Mouse (Mus musculus) right cerebral cortex, adult 2 months (tissue): ENCODE measurements around the gene Ranbp9.

Experiments used
- DNase-seq, 2 experiments: peaks; one replicate each; pipeline ENCODE4 v3.0.0; 2021 to 2022; ENCODE audit warnings: low spot score in 2 of 2

Ranbp9 gene

DNA sequence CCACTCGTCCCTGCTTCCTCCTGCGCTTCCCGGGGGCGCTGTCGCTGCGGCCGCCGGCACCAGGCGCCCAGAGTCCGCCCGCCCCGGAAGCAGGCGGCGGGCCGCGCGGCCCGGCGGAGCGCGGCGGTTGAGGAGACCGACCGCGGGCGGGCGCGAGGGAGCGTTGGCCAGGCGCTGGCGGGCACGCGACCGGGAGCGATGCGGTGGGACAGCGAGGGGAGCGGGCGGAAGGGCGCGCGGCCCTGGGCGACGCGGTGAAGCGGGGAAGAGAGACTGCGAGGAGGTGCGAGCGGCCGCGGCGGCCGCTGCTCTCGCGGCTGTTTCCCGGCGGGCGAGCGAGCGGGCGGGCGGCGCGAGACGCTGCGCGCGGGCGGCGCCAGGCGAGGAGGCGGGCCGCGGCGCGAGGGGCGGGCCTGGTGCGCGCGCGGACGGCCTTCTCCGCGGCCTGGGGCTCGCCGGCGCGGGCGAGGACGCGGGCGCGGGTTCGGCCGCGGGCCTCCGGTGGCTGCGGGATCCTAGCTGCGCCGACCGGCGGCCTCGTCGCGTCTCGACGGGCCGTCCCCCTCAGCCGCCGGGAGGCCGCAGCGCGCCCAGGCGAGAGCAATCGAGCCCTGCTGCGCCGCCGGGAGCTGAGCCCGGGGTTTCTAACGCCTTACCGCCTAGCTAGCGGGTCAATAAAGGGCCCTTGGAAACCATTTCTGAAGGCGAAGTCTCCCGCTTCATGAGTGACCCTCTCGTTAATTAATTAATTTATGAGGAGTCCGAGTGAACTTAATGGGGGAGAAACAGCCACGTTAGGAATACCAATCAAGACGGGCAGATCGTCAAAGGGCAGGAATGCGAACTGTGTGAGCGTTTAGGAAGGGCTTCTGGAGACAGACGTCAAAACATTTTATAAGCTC is at the start of gene Ranbp9:
Gene Ranbp9 (minus strand): TSS at position 326 of the 902 bp plus-strand sequence.
- DNase-seq: peak; percentile 58 to 71

DNA sequence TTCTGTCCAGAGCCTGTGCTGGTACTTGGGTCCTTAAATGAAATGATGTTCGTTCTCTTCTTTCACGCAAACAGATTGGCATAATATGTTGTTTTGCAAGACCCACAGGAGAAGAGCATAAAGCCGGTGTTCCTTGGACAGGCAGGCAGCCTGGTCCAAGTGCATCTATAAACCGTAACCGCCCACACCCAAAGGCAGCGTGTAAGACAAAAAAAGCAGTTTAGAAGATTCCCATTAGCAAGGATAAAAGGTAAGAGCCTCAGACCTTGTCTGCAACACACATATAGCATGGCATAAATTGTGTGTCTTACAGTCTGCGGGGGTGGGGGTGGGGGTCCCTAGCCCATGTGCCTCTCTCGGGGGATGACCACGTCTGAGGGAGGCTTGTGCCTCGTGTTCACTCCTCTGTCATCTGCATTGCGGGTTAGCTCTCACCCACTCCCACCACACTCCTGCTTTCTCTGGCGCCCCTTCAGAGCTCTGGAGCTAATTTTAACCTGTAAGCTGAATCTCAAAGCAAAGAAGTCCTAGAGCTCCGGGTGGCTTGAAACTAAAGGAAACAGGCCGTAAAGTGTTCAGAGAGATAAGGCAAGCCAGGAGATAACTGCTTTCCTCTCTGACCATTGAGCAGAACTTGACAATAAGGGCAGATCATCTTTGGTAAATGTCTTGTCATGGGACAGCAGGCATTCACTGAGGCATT is 49.2 kb upstream of the Ranbp9 start:
- peak; percentile 69 to 78 for DNase-seq

DNA sequence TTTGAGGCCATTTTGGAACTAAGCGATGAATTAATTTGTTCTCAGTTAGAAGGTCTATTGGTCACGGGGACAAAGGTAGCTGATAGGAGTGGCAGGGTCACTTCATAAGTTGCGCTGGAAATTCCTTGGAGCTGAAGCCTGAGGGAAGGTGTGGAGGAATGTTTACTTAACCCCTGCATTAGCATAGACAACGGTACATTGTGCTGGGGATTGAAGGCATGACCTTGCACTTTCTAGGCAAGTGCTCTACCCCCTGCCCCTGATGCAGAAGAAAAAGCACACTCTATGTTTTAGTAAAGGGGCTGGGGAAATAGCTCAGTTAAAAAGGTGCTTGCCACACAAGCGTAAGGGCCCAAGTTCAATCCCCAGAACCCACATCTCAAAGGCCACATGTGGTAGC is 45.2 kb upstream of the Ranbp9 start:
- DNase-seq: no peak

DNA sequence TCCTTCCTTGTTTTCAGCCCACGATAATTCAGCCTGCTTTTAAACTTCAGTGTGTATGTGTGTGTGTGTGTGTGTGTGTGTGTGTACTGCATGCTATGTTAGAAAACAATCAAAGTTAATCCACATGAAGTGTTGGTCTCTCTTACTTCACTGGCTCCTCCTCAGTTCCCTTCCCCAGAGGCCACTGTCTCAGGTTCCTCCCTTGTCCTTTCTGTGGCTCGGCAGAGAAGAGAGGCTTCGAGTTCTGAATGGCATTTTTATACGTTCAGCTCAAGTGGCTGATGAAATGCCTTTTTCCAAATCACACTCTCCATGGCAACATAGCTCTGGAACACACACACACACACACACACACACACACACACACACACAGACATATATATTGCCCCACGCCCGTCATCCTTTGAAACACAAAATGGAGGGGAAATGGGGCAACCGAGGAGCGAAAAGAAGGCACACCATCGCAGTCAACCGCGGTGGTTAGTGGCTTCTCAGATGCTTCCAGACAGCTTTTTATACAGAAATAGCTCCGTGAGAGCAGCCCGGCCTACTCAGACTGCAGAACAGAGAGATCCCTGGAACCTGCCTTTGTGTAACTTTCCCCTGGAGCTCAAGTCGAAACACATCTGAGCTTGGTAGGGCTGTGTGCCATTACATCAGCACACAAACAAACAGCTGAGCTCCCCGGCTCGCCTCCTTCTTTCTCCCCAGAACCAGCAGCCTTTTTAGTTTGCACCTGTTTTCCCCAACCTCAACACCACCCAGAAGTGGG is 44.5 kb upstream of the Ranbp9 start:
- peak; percentile 66 to 75 for DNase-seq

DNA sequence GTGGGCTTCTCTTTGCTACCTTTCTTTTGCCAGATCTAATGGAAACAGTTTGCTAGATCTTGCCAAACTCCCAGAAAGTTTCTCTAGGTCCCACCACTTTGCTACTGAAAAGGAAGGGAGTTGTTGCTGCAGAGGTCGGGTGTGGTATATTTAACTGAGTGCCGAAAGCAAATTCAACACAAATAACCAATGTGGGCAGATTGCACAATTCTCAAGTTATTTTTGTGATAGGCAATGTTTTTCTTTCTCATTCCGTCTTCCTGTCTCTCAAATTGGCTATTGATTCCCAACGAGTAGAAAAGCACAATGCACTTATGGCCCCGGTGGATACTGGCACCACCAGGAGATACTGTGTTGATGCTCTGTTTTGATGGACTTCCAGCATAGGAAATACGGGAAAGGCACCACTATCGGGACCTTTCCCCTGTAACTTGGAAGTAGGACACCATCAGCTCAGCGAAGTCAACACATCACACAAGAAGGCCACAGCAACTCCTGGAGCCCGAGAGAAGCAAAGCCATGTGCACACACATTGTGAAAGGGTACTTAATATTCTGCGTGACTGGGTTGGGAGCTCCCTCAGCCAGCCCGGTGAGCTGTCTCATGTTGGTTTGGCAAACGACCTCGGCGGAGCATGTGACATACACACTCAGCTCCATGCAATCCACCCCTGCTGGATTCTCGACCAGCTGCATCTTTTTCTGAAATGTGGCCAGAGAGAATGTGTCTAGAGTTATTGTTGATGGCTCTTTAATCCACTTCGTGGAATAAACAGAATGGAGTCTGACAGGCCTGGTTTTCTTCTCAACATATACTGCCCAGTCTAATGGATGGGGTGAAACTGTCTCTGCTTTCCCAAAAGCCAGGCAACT is 43.6 kb upstream of the Ranbp9 start:
- no peak for DNase-seq

DNA sequence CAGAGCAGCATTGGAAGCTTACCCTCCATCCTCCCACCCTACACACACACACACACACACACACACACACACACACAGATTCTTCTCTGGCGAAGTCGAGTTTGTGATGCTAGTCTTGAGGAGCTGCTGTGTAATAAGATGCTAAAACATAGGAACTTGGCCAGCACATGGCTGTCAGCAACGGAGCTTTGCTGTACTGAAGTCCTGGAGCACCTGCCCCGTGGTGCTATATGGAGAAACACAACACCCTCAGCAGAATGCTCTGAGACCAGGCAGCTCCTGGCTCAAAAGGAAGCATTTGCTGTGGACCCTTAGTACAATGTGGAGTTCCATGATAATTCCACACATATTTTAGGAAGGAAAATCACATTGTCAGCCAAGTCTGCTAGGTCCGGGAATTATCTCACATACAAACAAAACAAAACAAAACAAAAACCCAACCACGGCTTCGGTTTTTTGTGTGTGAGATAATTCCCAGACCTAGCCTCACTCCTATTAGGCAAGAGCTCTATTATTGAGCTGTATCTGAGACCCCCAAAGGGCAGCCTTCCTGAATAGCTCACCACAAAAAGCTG is 42.9 kb upstream of the Ranbp9 start:
- DNase-seq: no peak

DNA sequence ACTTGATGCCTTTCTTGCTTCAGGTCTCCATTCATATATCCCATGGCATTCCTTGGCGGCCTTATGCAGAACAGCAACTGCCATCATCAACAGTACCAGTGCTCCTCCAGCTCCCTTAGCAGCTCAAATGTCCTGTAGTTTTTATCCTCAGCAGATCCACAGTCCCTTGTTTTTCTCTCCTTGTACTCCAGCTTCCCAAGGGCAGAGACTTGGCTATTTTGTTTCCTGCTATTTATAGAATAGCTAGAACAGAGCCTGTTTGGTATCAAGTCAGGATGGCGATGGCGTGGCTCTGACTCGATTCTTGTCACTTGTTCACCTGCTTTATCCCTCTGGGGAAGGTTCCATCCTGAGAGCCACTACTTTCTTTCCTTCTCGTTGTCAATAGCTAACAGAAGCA is 40.9 kb upstream of the Ranbp9 start:
- no peak for DNase-seq

DNA sequence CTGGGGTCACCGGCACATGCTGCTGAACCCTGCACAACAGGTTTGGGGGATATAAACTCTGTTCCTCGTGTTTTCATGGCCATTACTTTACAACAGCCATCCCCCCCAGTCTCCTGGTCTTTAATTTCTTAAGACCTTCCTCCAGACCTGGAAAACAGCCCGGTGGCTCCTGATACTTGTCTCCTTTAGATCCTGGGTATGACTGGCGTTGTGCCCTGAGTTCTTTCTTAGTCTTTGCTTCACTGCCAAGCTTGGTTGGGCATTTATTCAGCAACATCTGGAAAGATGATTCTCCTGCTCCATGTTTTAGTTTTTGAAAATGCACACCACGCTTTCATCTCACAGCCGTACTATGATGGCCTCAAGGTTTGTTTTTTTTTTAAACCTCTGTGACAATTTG is 38.2 kb upstream of the Ranbp9 start:
- DNase-seq: no peak

DNA sequence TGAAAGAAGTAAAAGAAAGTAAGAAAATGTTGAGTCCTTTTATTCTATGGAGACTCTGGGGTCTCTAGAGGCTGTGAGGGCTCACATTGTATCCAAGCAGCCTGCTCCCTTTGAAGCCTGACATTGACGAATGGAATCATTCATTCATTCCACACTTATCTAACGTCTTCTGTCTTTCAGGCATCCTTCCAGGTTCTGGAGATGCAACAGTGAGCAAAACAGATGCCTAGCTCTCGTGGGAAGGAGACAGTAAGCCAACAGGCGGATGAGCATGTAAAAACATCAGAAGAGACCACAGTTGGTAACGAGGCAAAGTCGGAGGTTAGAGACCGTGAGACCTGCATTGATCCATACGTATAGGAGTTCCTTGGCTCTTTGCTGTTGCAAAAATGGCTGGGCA is 36.3 kb upstream of the Ranbp9 start:
- no peak for DNase-seq

DNA sequence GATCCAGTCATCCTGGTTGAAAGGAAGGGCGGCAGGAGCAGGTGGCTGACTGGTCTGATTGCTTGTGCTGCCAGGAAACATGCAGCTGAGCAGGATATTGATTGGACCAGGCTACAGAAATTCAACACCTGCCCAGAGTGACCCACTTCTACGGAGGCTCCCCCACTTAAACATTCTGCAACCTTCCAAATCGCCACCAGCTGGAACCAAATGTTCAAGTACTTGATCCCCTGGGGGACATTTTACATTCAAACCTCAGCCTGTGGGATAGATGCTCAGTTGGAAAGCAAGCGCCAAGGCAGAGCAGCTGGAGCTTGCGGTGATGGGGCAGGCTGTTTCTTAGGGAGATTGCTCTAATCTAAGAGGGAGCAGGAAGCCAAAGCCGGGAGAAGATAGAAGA is 35.8 kb upstream of the Ranbp9 start:
- no peak for DNase-seq

DNA sequence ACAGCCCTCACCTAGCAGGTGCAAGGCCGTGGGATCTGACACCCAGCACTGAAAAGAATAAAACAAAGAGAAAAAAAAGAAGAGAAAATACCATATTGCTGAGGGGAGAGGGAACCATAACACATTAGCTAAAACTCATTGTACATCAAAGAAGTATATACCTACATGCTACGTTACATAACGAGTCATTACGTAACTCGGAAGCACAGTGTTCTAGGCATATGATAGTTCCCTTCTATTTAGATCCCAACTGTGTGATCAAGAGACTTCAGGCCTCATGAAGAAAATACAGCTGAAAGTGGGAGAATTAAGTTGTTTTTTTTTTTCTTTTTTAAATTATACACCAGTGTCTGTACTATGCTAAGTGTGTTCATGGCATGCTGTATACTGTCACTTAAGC is 35.0 kb upstream of the Ranbp9 start:
- no peak for DNase-seq

DNA sequence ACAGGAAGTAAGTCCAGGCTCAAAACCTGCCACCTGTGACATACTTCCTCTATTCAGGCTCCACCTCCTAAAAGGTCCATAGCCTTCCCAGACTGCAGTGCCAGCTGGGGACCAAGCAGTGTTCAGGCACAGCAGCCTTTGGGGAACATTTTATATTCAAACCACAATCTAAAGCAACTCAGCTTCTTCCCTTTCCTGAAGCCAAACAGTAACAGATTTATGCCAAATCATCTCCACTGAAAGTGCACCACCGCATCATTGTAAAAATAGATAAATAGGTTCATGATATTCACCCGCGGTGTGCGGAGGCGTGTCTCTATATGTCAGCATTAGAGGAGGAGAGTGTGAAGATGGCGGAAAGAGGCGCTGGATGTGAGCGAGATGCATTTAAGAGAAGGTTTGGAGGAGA is 33.9 kb upstream of the Ranbp9 start:
- peak; percentile 53 to 70 for DNase-seq

DNA sequence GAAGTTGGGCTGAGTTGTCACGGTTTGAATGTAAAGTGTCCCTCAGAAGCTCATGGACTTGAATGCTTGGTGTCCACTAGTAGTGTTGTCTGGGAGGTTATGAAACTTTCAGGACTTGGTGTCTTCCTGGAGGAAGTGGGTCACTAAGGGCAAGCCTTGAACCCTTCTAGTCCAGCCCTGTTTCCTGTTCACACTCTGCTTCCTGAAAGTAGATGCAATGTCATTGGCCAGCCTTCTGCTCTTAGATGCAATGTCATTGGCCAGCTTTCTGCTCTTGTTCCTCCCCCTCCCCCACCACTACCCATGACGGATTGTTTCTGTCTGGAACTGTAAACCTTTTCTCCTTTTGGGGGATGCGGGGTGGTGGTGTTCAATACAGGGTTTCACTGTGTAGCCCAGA is 31.7 kb upstream of the Ranbp9 start:
- no peak for DNase-seq

DNA sequence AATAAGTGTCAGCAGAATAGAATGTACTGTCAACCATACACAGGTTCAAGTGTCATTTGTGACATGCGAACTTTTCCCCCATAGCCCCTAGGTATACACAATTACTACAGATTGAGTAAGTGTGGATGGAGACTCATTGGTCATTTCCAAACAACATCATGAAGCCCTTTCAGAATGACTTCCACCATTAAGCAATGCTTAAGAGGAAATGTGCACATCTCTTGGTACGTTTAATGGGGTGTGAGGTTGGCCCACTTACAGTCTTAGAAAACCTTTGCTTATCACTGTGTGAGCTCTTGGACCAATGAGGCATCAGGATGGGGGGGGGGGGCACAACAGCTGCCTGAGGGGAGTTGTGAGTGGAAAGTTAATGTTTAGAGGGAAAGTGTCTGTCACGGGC is 24.7 kb upstream of the Ranbp9 start:
- no peak for DNase-seq

DNA sequence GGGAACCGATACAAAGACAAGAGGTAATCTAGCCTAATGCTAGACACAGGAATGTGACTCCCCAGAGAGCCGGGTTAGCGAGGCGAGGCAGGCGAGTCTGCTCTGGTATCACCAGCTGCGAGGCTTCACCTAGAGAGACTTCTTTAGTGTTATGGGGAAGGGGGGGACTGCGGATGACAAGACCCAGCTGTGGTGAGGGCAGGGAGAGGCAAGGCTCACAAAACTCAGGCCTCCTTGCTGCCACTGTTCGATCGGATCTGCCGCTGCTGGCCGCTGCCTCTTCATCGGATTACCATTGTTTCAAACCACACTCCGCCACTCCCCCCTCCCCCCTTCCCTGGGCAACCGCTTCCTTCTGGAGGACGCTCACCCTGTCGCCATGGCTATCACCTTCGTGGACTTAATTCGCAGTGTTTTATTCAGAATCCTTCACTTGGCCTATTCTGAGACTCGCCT is 22.3 kb upstream of the Ranbp9 start:
- no peak for DNase-seq

DNA sequence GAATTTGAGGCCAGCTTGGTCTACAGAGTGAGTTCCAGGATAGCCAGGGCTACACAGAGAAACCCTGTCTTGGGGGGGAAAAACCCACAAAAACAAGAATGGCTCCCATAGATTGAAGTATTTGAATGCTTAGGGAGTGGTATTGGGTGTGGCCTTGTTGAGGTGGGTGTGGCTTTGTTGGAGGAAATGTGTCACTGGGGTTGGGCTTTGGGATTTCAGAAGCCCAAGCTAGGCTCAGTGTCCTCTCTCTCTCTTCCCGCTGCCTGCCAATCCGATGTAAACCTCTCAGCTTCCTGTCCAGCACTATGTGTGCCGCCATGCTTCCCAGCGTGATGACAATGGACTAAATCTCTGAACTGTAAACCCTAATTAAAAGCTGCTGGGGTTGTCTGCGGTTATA is 20.5 kb upstream of the Ranbp9 start:
- DNase-seq: no peak

DNA sequence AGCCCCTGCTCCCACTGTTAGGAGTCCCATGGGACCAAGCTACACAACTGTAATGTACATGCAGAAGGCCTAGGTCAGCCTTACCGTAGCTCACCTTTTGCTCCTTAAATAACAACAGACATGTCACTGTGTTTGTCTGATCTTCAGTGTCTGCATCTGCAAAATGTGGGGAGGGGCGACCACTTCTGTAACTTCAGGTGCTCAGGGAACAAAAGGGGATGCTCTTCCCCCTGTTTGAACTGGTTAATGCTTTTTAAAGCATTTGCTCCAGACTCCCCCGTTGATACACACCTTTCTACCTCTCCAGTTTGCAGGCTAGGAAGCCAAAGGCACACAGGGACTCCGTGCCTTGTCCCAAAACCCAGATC is 19.4 kb upstream of the Ranbp9 start:
- DNase-seq: no peak

DNA sequence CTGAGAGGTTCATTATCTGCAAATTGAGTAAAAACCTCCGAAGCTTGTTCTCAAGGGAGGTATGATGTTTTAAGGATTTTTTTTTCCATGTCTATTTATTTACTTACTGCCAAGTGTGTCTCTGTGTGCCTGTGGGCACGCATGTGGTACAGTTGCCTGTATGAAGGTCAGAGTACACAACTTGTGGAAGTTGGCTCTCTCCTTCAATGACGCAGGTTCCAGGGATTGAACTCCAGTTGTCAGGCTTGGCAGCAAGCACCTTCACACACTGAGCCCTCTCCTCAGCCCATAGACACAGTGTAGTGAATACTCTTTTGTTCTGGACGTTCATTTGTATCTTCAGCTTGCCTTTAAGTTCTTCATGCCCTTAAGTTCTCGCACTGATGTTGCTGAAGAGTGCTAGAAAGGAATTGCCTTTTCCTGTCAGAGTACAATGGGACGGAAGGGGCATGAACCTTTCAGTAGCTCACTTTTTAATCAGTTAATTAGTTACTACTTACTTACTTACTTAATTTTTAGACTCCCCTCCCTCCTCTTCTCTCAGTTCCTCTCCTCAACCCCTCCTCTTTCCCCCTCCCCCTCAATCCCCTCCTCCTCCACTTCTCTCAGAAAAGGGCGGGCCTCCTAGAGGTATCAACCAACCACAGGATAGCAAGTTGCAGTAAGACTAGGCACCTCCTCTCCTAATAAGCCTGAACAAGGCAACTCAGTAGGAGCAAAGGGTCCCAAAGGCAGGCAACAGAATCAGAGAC is 18.8 kb upstream of the Ranbp9 start:
- DNase-seq: no peak

DNA sequence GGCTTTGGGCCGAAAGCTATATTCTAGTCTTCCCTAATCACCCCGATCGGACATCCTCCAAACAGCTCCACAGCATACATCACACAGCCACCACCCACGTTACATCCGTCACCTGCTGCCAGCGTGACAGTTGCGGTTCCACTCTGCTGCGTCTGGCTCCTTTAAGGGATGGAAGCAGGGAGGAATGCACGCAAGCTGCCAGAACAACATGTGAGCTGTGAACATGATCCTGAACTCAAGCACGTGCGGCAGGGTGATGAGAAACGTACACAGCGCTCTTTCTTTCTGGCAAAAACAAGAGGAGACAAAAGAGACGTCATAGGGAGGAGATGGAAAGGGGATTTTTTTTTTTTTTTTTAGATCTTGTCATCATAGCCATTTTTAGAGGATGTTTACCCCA is 17.8 kb upstream of the Ranbp9 start:
- DNase-seq: peak; percentile 63 to 68

DNA sequence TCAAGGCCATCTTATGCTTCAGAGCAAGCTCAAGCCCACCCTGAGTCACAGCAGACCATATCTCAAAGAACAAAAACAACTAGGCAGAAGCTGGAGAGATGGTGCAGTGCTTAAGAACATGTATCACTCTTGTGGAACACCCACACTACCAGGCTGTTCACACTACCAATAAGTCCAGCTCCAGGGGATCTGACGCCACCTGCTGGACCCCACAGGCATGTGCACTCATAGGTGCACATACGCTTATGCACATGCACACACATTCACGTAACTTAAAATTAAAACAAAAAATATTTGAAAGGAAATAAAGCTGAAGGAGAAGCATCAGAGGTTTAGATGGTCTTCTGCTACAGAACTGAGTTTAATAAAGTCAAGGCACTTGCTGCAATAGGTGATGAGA is 16.7 kb upstream of the Ranbp9 start:
- no peak for DNase-seq
